Mouse (Mus musculus): ENCODE results near the gene Lrrn1.

DNA sequence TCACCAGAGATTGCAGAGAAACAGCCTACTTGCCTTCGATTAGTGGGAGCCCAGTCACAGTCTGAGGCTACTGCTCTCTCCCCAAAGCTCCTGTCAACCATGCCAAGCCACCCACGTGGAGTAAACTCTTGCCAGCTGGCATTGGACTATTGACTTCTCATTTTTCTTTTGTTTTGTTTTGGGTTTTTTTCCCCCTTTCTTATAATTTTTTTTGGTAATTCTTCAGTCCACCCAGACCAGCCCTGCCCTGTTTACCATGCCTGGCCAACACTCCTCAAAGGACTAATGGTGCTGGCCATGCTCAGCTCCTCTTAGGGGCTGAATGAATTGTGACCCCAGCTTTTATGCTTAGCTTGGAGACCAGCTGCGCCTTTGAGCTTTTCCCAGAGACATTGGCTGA, 27.4 kb downstream of the Lrrn1 start:
- no peak for TF ChIP-seq USF1 (IDR thresholded peaks at IDR 0.05; ENCODE audit: low read depth)
- no peak for TF ChIP-seq POLR2A (IDR thresholded peaks at IDR 0.05; ENCODE audit: insufficient read length, low read depth)
- no peak for TF ChIP-seq E2F4 (IDR thresholded peaks at IDR 0.05; ENCODE audit: insufficient read depth)
- TF ChIP-seq CEBPB (IDR thresholded peaks at IDR 0.05; ENCODE audit: insufficient read depth, poor library complexity, severe bottlenecking), result no peak
- no peak for TF ChIP-seq POLR2AphosphoS2 (IDR thresholded peaks at IDR 0.05; ENCODE audit: insufficient read length, low read depth)
- no peak for TF ChIP-seq TCF12 (IDR thresholded peaks at IDR 0.05; ENCODE audit: insufficient read depth, poor library complexity, severe bottlenecking)
- no peak for TF ChIP-seq MAX (IDR thresholded peaks at IDR 0.05; ENCODE audit: low read depth)
- TF ChIP-seq MYOG (IDR thresholded peaks at IDR 0.05; ENCODE audit: control insufficient read depth in 1 of 3, insufficient read depth in 1 of 3, insufficient read length in 2 of 3, low read depth in 2 of 3), result no peak
